Mouse (Mus musculus) WW6 (cell line): ENCODE results near the gene Lcn2.
A peak's percentile ranks its signal among the peaks of the same experiment; 100 is the strongest.

Experiments used
- DNase-seq: peaks from one replicate; pipeline ENCODE4 v3.0.0-alpha.2; 2013; ENCODE audit warnings: low read depth, low spot score

Gene Lcn2

GRCm38 (mm10) chr2:32413936-32414335 is 25.9 kb upstream of the Lcn2 start:
- DNase-seq, result no peak

GRCm38 (mm10) chr2:32412742-32413531 is 24.9 kb upstream of the Lcn2 start:
- no peak for DNase-seq

GRCm38 (mm10) chr2:32411407-32411806 is 23.4 kb upstream of the Lcn2 start:
- no peak for DNase-seq

GRCm38 (mm10) chr2:32408429-32409424 is 20.7 kb upstream of the Lcn2 start:
- no peak for DNase-seq

- DNase-seq, result no peak
Observed at GRCm38 (mm10) chr2:32407144-32407824, 19.2 kb upstream of the Lcn2 start.

GRCm38 (mm10) chr2:32404663-32405062 is 16.6 kb upstream of the Lcn2 start:
- peak; percentile 94 for DNase-seq

GRCm38 (mm10) chr2:32396695-32397094 is 8.6 kb upstream of the Lcn2 start:
- DNase-seq, result no peak

GRCm38 (mm10) chr2:32395946-32396621 is 8.0 kb upstream of the Lcn2 start:
- peak; percentile 81 for DNase-seq

GRCm38 (mm10) chr2:32395484-32395945 is 7.5 kb upstream of the Lcn2 start, which contains the start of gene Ptges2:
TSS of gene Ptges2 (plus strand) at chr2:32395896.
- peak; percentile 76 for DNase-seq

- DNase-seq, result no peak
Observed at GRCm38 (mm10) chr2:32394973-32395372, 6.9 kb upstream of the Lcn2 start.

- no peak for DNase-seq
Observed at GRCm38 (mm10) chr2:32392063-32392462, 4.0 kb upstream of the Lcn2 start.

GRCm38 (mm10) chr2:32390871-32391270 is 2.8 kb upstream of the Lcn2 start:
- no peak for DNase-seq

GRCm38 (mm10) chr2:32389157-32389556 is 1.1 kb upstream of the Lcn2 start:
- no peak for DNase-seq

- DNase-seq, result no peak
Observed at GRCm38 (mm10) chr2:32382689-32383088, 5.4 kb downstream of the Lcn2 start.

- DNase-seq, result peak; percentile 79
Observed at GRCm38 (mm10) chr2:32381775-32382223, 6.3 kb downstream of the Lcn2 start, which contains the start of gene 1110008P14Rik. TSS of gene 1110008P14Rik (minus strand) at chr2:32381938.

- DNase-seq, result no peak
Observed at GRCm38 (mm10) chr2:32381141-32381774, 6.8 kb downstream of the Lcn2 start.

GRCm38 (mm10) chr2:32380001-32380500 is 8.0 kb downstream of the Lcn2 start:
- DNase-seq, result no peak

GRCm38 (mm10) chr2:32376963-32377362 is 11.1 kb downstream of the Lcn2 start:
- DNase-seq, result no peak

GRCm38 (mm10) chr2:32375317-32375940 is 12.6 kb downstream of the Lcn2 start:
- DNase-seq, result no peak

GRCm38 (mm10) chr2:32374191-32374590 is 13.9 kb downstream of the Lcn2 start:
- DNase-seq, result no peak
